Mouse (Mus musculus): ENCODE measurements around the gene Fgg.

GRCm38 (mm10) chr3:83012636-83013035, 5.1 kb downstream of the Fgg start:
- TF ChIP-seq EP300 (IDR thresholded peaks at IDR 0.05; ENCODE audit: low read depth) (no peak), CTCF (IDR thresholded peaks at IDR 0.05; ENCODE audit: low read depth) (no peak)
